Mouse (Mus musculus): ENCODE results near the gene Cgas. TPM values are rescaled to one million over a fixed set of nuclear protein-coding genes. Genes with fewer than 3 reads are reported as not detected.
A peak's percentile ranks its signal among the peaks of the same experiment; 100 is the strongest.

Gene Cgas
- polyA plus RNA-seq, 1 experiment from 2014 or later, result 0.74 TPM

DNA sequence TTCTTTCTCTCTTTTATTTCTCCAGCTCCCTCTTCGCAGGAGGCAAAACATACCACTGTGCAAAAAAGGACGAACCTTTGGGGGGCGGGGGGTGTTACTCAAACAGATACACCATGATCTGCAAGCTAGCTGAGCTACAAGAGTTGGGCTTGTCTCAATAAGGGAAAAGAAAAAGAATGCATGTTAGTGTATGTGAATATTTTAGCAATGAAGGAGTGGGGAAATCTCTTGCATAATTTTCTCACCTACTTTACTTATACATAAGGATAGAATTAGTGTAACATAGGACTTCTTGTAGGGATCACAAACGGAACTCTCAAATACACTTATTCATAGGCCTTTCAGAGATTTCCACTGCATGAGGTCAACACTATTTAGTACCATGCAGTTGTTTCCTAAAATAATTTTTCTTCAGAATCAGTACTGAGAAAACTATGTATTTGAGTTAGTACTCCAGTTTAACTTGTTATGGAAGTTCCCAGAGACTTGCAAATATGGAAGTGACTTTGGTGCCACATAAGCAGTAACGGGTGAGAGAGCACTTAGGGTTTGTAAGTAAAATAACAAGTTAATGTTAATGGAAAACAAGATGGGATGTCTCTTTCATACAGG lies 31.8 kb upstream of the Cgas start:
- peaks cover 37% of the 10 kb centered on the region for H3K36me3 ChIP-seq (ENCODE audit: control insufficient read depth, insufficient read depth, low read length)
- ATAC-seq, result no peak
- no peak overlapping the region for H3K4me3 ChIP-seq (ENCODE audit: low read depth, low read length)
- H3K9ac ChIP-seq (ENCODE audit: low read depth, low read length), result no peak overlapping the region
- no peak overlapping the region for H3K4me2 ChIP-seq (ENCODE audit: low read length)
- no peaks in the 10 kb centered on the region for H3K9me3 ChIP-seq (replicated peaks; ENCODE audit: control insufficient read depth, low read length, poor library complexity, severe bottlenecking)
- H3K27ac ChIP-seq (ENCODE audit: low read length), result no peak overlapping the region
- no peaks in the 10 kb centered on the region for H3K27me3 ChIP-seq (ENCODE audit: control insufficient read depth, insufficient read depth, low read depth, low read length)
- 87% methylated on average over 5 of the region's 5 CpGs for WGBS
- H3K4me1 ChIP-seq (ENCODE audit: control insufficient read depth, insufficient read depth, low read length), result peaks cover 26% of the 10 kb centered on the region

DNA sequence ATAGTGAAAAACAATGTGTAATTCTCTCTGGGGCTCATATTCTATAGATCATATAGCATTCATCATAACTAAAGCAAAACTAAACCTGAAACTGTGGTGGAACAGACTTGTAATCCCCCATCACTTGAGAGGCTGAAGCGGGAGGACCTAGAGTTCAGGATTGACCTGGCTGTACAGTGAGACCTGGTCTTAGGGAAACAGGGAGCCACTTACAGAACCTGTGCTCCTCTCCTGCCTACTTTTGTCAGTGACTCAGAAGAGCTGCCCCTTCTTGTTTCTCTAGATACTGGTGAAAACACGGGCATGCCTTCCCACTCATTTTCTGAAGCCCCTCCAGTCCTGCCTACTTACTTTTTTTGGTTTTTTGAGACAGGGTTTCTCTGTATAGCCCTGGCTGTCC lies 31.2 kb upstream of the Cgas start:
- Histone ChIP-seq H3K27ac (ENCODE audit: low read length) (no peak overlapping the region), H3K4me3 (ENCODE audit: low read depth, low read length) (no peak overlapping the region), H3K9me3 (replicated peaks; ENCODE audit: control insufficient read depth, low read length, poor library complexity, severe bottlenecking) (no peaks in the 10 kb centered on the region), H3K4me2 (ENCODE audit: low read length) (no peak overlapping the region), H3K36me3 (ENCODE audit: control insufficient read depth, insufficient read depth, low read length) (peaks cover 37% of the 10 kb centered on the region), H3K4me1 (ENCODE audit: control insufficient read depth, insufficient read depth, low read length) (peaks cover 21% of the 10 kb centered on the region), H3K9ac (ENCODE audit: low read depth, low read length) (no peak overlapping the region), H3K27me3 (ENCODE audit: control insufficient read depth, insufficient read depth, low read depth, low read length) (no peaks in the 10 kb centered on the region)
- 81% methylated on average over 2 of the region's 2 CpGs for WGBS
- ATAC-seq, result no peak

DNA sequence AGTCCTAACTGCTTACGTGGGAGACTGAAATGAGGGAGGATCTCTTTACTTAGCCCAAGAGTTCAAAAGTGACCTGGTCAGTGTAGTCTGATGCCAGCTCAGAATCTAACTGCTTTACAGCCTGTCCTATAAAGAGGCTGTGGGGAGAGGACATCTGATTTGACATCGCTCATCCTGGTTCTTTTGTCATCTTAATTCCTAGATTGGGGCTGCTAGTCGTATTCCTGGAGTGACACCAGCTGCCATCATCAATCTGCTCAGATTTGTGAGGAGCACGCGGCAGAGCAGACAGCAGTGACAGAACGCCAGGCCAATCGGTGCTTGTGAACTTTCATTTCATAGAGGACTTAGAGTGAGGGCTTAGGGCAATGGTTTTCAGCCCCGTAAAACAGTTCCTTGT lies 30.6 kb upstream of the Cgas start:
- no peaks in the 10 kb centered on the region for H3K9me3 ChIP-seq (replicated peaks; ENCODE audit: control insufficient read depth, low read length, poor library complexity, severe bottlenecking)
- ATAC-seq, result no peak
- 72% methylated on average over 8 of the region's 8 CpGs for WGBS
- H3K27me3 ChIP-seq (ENCODE audit: control insufficient read depth, insufficient read depth, low read depth, low read length), result no peaks in the 10 kb centered on the region
- H3K4me1 ChIP-seq (ENCODE audit: control insufficient read depth, insufficient read depth, low read length), result peaks cover 14% of the 10 kb centered on the region
- no peak overlapping the region for H3K27ac ChIP-seq (ENCODE audit: low read length)
- H3K4me2 ChIP-seq (ENCODE audit: low read length), result no peak overlapping the region
- peaks cover 35% of the 10 kb centered on the region for H3K36me3 ChIP-seq (ENCODE audit: control insufficient read depth, insufficient read depth, low read length)
- no peak overlapping the region for H3K9ac ChIP-seq (ENCODE audit: low read depth, low read length)
- H3K4me3 ChIP-seq (ENCODE audit: low read depth, low read length), result no peak overlapping the region

DNA sequence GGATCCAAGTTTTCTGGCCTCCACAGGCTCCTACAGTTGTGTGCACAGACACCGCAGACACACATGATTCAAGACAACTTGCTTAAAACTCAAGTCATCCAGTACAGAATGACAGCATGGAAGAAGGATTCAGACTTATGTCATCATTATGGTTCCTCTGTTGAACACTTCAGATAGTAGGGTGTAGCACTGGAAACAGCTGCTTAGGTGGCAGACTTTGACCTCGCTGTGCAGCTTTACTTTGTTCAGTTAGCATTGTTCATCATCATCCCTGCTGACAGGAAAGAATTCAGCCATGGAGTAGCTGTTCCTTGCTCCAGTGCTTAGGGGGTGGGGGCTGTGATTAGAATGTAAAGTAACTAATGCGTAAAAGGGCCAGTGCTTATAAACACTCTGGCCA lies 22.7 kb upstream of the Cgas start:
- ATAC-seq, result no peak
- no peaks in the 10 kb centered on the region for H3K4me1 ChIP-seq (ENCODE audit: control insufficient read depth, insufficient read depth, low read length)
- peaks cover 42% of the 10 kb centered on the region for H3K36me3 ChIP-seq (ENCODE audit: control insufficient read depth, insufficient read depth, low read length)
- no peak overlapping the region for H3K9ac ChIP-seq (ENCODE audit: low read depth, low read length)
- no peak overlapping the region for H3K4me2 ChIP-seq (ENCODE audit: low read length)
- H3K4me3 ChIP-seq (ENCODE audit: low read depth, low read length), result no peak overlapping the region
- no peaks in the 10 kb centered on the region for H3K27me3 ChIP-seq (ENCODE audit: control insufficient read depth, insufficient read depth, low read depth, low read length)
- no peaks in the 10 kb centered on the region for H3K9me3 ChIP-seq (replicated peaks; ENCODE audit: control insufficient read depth, low read length, poor library complexity, severe bottlenecking)
- no peak overlapping the region for H3K27ac ChIP-seq (ENCODE audit: low read length)
- 87% methylated on average over 3 of the region's 3 CpGs for WGBS

DNA sequence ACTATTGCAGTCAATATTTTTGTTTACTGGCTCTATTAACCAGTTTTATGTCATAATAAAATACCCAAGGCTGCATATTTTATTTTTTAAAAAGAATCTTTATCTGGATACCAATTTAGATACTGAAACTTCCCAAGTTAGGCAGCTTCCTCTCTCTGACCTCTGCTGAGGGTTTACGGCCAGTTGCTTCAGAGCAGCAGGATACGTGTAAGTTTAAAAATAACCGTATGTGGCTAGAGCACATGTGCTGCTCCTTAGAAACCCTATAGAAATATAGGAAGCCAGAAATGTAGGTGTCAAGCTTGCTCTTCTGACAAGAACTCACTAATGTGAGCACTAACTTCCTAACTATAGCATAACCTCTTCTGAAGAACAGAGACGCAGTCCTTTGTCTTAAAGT lies 20.3 kb upstream of the Cgas start:
- WGBS, result 93% methylated on average over 4 of the region's 4 CpGs
- Histone ChIP-seq H3K4me2 (ENCODE audit: low read length) (no peak overlapping the region), H3K27ac (ENCODE audit: low read length) (no peak overlapping the region), H3K27me3 (ENCODE audit: control insufficient read depth, insufficient read depth, low read depth, low read length) (no peaks in the 10 kb centered on the region), H3K9me3 (replicated peaks; ENCODE audit: control insufficient read depth, low read length, poor library complexity, severe bottlenecking) (no peaks in the 10 kb centered on the region), H3K36me3 (ENCODE audit: control insufficient read depth, insufficient read depth, low read length) (peaks cover 42% of the 10 kb centered on the region), H3K4me3 (ENCODE audit: low read depth, low read length) (no peak overlapping the region), H3K9ac (ENCODE audit: low read depth, low read length) (no peak overlapping the region), H3K4me1 (ENCODE audit: control insufficient read depth, insufficient read depth, low read length) (no peaks in the 10 kb centered on the region)
- ATAC-seq, result no peak

DNA sequence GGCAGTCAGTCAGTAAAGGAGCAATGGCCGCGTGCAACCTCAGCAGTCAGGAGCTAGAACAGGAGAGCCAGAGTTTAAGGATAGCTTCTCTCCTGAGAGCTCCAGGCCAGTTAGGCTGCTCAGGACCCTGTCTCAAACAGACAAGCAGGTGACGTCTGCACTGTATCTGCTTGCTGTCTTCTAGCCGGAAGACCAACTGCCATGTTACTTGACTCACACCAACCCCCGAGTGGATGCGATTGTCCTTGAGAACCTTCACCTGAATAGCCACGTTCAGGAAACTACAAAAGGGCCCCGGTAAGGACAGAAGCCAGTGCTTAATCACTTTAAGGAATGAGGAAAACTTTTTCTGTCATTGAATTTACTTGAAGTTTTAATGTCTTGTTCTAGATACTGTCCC lies 14.0 kb upstream of the Cgas start:
- H3K36me3 ChIP-seq (ENCODE audit: control insufficient read depth, insufficient read depth, low read length), result peaks cover 25% of the 10 kb centered on the region
- WGBS, result 93% methylated on average over 8 of the region's 8 CpGs

DNA sequence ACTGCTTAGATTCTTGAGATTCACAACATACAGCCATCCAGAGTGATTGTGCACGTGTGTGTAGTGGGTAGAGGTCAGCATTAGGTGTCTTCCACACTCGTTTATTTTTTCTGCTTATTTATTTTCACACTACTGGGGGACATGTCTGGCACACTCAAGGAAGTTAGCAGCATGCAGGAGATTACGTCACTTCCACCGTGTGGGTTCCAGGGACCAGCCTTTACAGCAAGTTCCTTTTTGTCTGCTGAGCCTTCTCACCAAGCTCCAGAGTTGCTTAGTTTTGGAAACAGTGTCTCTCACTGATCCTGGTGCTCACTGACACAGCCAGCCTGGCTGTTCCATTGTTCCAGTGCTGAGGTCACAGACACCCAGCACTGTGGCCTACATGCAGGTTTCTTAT lies 8.3 kb upstream of the Cgas start:
- H3K4me2 ChIP-seq (ENCODE audit: low read length), result no peak overlapping the region
- WGBS, result 89% methylated on average over 4 of the region's 4 CpGs
- no peak for ATAC-seq

More for the DNA sequence above, 14.0 kb upstream of the Cgas start:
- H3K9me3 ChIP-seq (replicated peaks; ENCODE audit: control insufficient read depth, low read length, poor library complexity, severe bottlenecking), result no peaks in the 10 kb centered on the region
- H3K27me3 ChIP-seq (ENCODE audit: control insufficient read depth, insufficient read depth, low read depth, low read length), result no peaks in the 10 kb centered on the region
- no peak overlapping the region for H3K4me2 ChIP-seq (ENCODE audit: low read length)
- no peak overlapping the region for H3K27ac ChIP-seq (ENCODE audit: low read length)
- ATAC-seq, result no peak
- no peak overlapping the region for H3K9ac ChIP-seq (ENCODE audit: low read depth, low read length)
- H3K4me3 ChIP-seq (ENCODE audit: low read depth, low read length), result no peak overlapping the region
- H3K4me1 ChIP-seq (ENCODE audit: control insufficient read depth, insufficient read depth, low read length), result no peaks in the 10 kb centered on the region

DNA sequence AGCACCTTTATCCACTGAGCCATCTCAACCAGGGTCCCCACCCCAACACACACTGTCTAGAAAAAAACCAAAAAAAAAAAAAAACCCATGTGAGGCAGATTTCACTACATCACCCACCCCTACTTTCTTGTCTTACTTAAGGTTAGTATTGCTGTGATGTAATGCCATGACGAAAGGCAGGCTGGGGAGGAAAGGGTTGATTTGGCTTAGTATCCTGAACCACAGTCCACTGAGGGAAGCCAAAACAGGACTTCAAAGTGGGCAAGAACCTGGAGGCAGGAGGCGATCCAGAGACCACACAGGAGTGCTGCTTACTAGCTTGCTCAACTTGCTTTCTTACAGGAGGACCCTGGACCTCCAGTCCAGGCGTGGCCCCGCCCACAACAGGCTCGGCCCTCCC lies 7.4 kb upstream of the Cgas start:
- Histone ChIP-seq H3K27ac (ENCODE audit: low read length) (no peak overlapping the region), H3K4me3 (ENCODE audit: low read depth, low read length) (no peak overlapping the region), H3K4me2 (ENCODE audit: low read length) (no peak overlapping the region), H3K36me3 (ENCODE audit: control insufficient read depth, insufficient read depth, low read length) (peaks cover 9% of the 10 kb centered on the region), H3K9me3 (replicated peaks; ENCODE audit: control insufficient read depth, low read length, poor library complexity, severe bottlenecking) (no peaks in the 10 kb centered on the region), H3K9ac (ENCODE audit: low read depth, low read length) (no peak overlapping the region), H3K4me1 (ENCODE audit: control insufficient read depth, insufficient read depth, low read length) (peaks cover 8% of the 10 kb centered on the region), H3K27me3 (ENCODE audit: control insufficient read depth, insufficient read depth, low read depth, low read length) (peaks cover 13% of the 10 kb centered on the region)
- 77% methylated on average over 5 of the region's 5 CpGs for WGBS
- ATAC-seq, result no peak

More for the DNA sequence above, 8.3 kb upstream of the Cgas start:
- Histone ChIP-seq H3K9ac (ENCODE audit: low read depth, low read length) (no peak overlapping the region), H3K27me3 (ENCODE audit: control insufficient read depth, insufficient read depth, low read depth, low read length) (peaks cover 3% of the 10 kb centered on the region; the same call in 1 of the 2 replicates), H3K4me3 (ENCODE audit: low read depth, low read length) (no peak overlapping the region), H3K9me3 (replicated peaks; ENCODE audit: control insufficient read depth, low read length, poor library complexity, severe bottlenecking) (no peaks in the 10 kb centered on the region), H3K27ac (ENCODE audit: low read length) (no peak overlapping the region), H3K36me3 (ENCODE audit: control insufficient read depth, insufficient read depth, low read length) (peaks cover 9% of the 10 kb centered on the region), H3K4me1 (ENCODE audit: control insufficient read depth, insufficient read depth, low read length) (peaks cover 8% of the 10 kb centered on the region)

DNA sequence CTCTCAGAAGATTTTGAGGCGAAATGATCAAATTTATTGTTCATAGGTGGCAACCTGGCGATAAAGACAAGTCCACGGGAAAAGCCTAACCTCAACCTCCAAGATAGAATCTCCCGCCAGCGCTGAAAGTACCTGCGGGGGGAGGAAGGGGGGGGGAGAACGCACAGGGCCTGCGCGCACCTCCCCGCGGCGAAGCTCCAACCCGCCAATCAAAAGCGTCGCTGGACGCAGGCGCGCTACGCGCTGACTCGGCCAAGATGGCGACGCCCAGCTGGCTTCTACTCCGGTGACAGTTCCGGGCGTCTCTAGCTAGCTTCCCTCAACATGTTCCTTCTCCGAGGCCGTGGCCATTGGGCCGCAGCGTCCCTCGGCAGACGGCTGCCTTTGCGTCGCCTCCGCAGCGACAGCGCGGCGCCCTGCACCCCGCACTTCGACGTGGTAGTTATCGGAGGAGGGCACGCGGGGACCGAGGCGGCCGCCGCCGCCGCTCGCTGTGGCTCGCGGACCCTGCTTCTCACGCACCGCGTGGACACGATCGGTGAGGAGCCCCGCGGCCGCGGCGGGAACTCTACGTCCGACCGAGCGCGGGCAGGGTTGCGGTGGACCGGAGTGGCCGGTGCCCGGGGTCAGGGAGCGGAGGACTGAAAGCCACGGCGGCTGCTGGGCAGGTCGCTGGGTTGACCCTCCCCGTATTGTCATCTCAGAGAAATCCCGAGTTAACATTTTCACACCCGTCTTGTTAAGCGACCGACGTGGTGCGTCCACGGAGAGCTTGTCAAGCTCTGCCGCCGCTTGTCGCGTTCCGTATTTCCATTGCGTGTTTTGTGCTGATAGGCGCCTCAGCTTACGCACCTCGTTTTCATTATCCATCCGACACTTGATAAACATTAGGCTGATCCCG lies 5.2 kb upstream of the Cgas start, which contains the start of the genes Mto1 and Gm17324:
Gene Mto1 (plus strand): TSS at position 236 of the 901 bp plus-strand sequence.
Gene Gm17324 (minus strand): TSS at position 814 of the 901 bp plus-strand sequence.
- Histone ChIP-seq H3K36me3 (ENCODE audit: control insufficient read depth, insufficient read depth, low read length) (peaks cover 4% of the 10 kb centered on the region), H3K4me2 (ENCODE audit: low read length) (peak within 1 kb of the TSS; percentile 66), H3K27me3 (ENCODE audit: control insufficient read depth, insufficient read depth, low read depth, low read length) (peaks cover 28% of the 10 kb centered on the region), H3K9ac (ENCODE audit: low read depth, low read length) (peak within 1 kb of the TSS; percentile 96), H3K4me3 (ENCODE audit: low read depth, low read length) (peak within 1 kb of the TSS; percentile 96), H3K4me1 (ENCODE audit: control insufficient read depth, insufficient read depth, low read length) (peaks cover 8% of the 10 kb centered on the region), H3K9me3 (replicated peaks; ENCODE audit: control insufficient read depth, low read length, poor library complexity, severe bottlenecking) (no peaks in the 10 kb centered on the region), H3K27ac (ENCODE audit: low read length) (peak within 1 kb of the TSS; percentile 96)
- peak; percentile 95 for ATAC-seq
- under 1% methylated on average over 96 of the region's 96 CpGs for WGBS
